Mouse (Mus musculus) heart, embryonic 16.5 days (tissue): ENCODE measurements around the gene S100a10. TPM values are rescaled to one million over a fixed set of nuclear protein-coding genes. Genes with fewer than 3 reads are reported as not detected.

Source experiments
- ATAC-seq: fragments of 200-750 bp; cut with Nextera tagmentation; replicated peaks from 2 replicates; pipeline ENCODE4 v1.8.0; 2017; ENCODE audit warnings: moderate number of reproducible peaks; ENCODE audit not compliant: insufficient read depth, low FRiP score; ENCODE audit errors: extremely low read depth
- H3K27ac ChIP-seq: fragments of 300-500 bp; sonication (generic); 2 replicates; pipeline ENCODE4 v1.5.1; 2014; ENCODE audit warnings: mild to moderate bottlenecking, low read length, control low read depth, moderate library complexity
- H3K27me3 ChIP-seq: fragments of 300-500 bp; sonication (generic); 2 replicates; pipeline ENCODE4 v1.6.1; 2014; ENCODE audit warnings: low read length, mixed read lengths; ENCODE audit not compliant: control insufficient read depth, insufficient read depth
- H3K36me3 ChIP-seq: fragments of 300-500 bp; sonication (generic); 2 replicates; pipeline ENCODE4 v1.6.1; 2014; ENCODE audit not compliant: control insufficient read depth, insufficient read depth
- H3K4me1 ChIP-seq: fragments of 300-500 bp; sonication (generic); 2 replicates; pipeline ENCODE4 v1.6.1; 2014; ENCODE audit warnings: low read length, mixed read lengths; ENCODE audit not compliant: control insufficient read depth, insufficient read depth
- H3K4me2 ChIP-seq: fragments of 300-500 bp; sonication (generic); 2 replicates; pipeline ENCODE4 v1.6.1; 2014; ENCODE audit warnings: low read depth, mild to moderate bottlenecking, control low read depth, low read length
- H3K4me3 ChIP-seq: fragments of 300-500 bp; sonication (generic); 2 replicates; pipeline ENCODE4 v1.5.1; 2014; ENCODE audit warnings: mild to moderate bottlenecking, control low read depth, low read length
- H3K9ac ChIP-seq: fragments of 300-500 bp; sonication (generic); 2 replicates; pipeline ENCODE4 v1.6.1; 2014; ENCODE audit warnings: low read length, control low read depth
- H3K9me3 ChIP-seq: fragments of 300-500 bp; sonication (generic); replicated peaks from 2 replicates; pipeline ENCODE4 v1.6.1; 2016; ENCODE audit warnings: low read length; ENCODE audit not compliant: control insufficient read depth
- WGBS: fragments of 180-500 bp; shearing (Covaris S2); extraction: QIAGEN DNeasy Blood & Tissue Kit; methylation state at CpG from one replicate; pipeline ENCODE4 v1.1.7; 2014; 5-methylcytosine and 5-hydroxymethylcytosine counted together
- polyA plus RNA-seq: library from polyadenylated mRNA; unstranded; fragments of >200 nt; fragmentation: Nextera tagmentation; extraction: Ambion mirVana; gene quantifications from 2 replicates; pipeline ENCODE4 v1.2.1, GENCODE M21; 2015

Gene S100a10
- polyA plus RNA-seq, 1 experiment from 2014 or later, result 222 TPM

GRCm38 (mm10) chr3:93553311-93553710, 1.6 kb upstream of the S100a10 start:
- H3K4me2 ChIP-seq, result no peak overlapping the region
- H3K9ac ChIP-seq, result no peak overlapping the region
- WGBS, result 91% methylated on average over 2 of the region's 2 CpGs
- H3K4me3 ChIP-seq, result no peak overlapping the region
- H3K4me1 ChIP-seq, result peaks cover 10% of the 10 kb centered on the region; the same call in 1 of the 2 replicates
- no peaks in the 10 kb centered on the region for H3K9me3 ChIP-seq
- ATAC-seq, result no peak
- no peaks in the 10 kb centered on the region for H3K27me3 ChIP-seq
- no peaks in the 10 kb centered on the region for H3K36me3 ChIP-seq
- no peak overlapping the region for H3K27ac ChIP-seq

- Histone ChIP-seq H3K27me3 (no peaks in the 10 kb centered on the region), H3K9me3 (no peaks in the 10 kb centered on the region), H3K27ac (no peak overlapping the region; the same call in 1 of the 2 replicates), H3K4me1 (peaks cover 10% of the 10 kb centered on the region; the same call in 1 of the 2 replicates), H3K9ac (no peak overlapping the region), H3K4me3 (no peak overlapping the region), H3K36me3 (no peaks in the 10 kb centered on the region), H3K4me2 (peak overlapping the region; percentile 83; the same call in 1 of the 2 replicates)
- 56% methylated on average over 9 of the region's 9 CpGs for WGBS
- no peak for ATAC-seq
Measured at GRCm38 (mm10) chr3:93553765-93554378, 1.0 kb upstream of the S100a10 start.

- H3K9me3 ChIP-seq, result no peaks in the 10 kb centered on the region
- WGBS, result 19% methylated on average over 13 of the region's 13 CpGs
Measured at GRCm38 (mm10) chr3:93554379-93554980, 400 bp upstream of the S100a10 start.

GRCm38 (mm10) chr3:93555878-93556254, 986 bp downstream of the S100a10 start:
- 9% methylated on average over 2 of the region's 2 CpGs for WGBS
- Histone ChIP-seq H3K27ac (peak overlapping the region; percentile 83), H3K36me3 (peaks cover 1% of the 10 kb centered on the region; the same call in 1 of the 2 replicates), H3K9me3 (no peaks in the 10 kb centered on the region), H3K4me2 (peak overlapping the region; percentile 83), H3K4me3 (peak overlapping the region; percentile 68), H3K9ac (peak overlapping the region; percentile 75), H3K4me1 (peaks cover 10% of the 10 kb centered on the region; the same call in 1 of the 2 replicates), H3K27me3 (no peaks in the 10 kb centered on the region)
- peak; percentile 47 for ATAC-seq

More at GRCm38 (mm10) chr3:93554379-93554980, 400 bp upstream of the S100a10 start:
- H3K4me2 ChIP-seq, result peak overlapping the region; percentile 83
- peak; percentile 13 for ATAC-seq
- no peaks in the 10 kb centered on the region for H3K36me3 ChIP-seq
- H3K9ac ChIP-seq, result peak overlapping the region; percentile 67
- peak overlapping the region; percentile 68 for H3K4me3 ChIP-seq
- no peaks in the 10 kb centered on the region for H3K27me3 ChIP-seq
- peaks cover 10% of the 10 kb centered on the region; the same call in 1 of the 2 replicates for H3K4me1 ChIP-seq
- peak overlapping the region; percentile 74 for H3K27ac ChIP-seq

- Histone ChIP-seq H3K4me1 (peaks cover 10% of the 10 kb centered on the region; the same call in 1 of the 2 replicates), H3K27me3 (no peaks in the 10 kb centered on the region), H3K4me2 (peak overlapping the region; percentile 83), H3K4me3 (peak overlapping the region; percentile 68), H3K9me3 (no peaks in the 10 kb centered on the region), H3K9ac (peak overlapping the region; percentile 75), H3K27ac (peak overlapping the region; percentile 83; the same call in 1 of the 2 replicates), H3K36me3 (peaks cover 4% of the 10 kb centered on the region; the same call in 1 of the 2 replicates)
- no peak for ATAC-seq
- WGBS, result 36% methylated on average over 1 of the region's 1 CpGs
Measured at GRCm38 (mm10) chr3:93556599-93556998, 1.7 kb downstream of the S100a10 start.

GRCm38 (mm10) chr3:93557471-93557870, 2.6 kb downstream of the S100a10 start:
- H3K36me3 ChIP-seq, result peaks cover 13% of the 10 kb centered on the region
- H3K27me3 ChIP-seq, result no peaks in the 10 kb centered on the region
- peak overlapping the region; percentile 83 for H3K4me2 ChIP-seq
- WGBS, result 57% methylated on average over 4 of the region's 4 CpGs
- H3K4me3 ChIP-seq, result peak overlapping the region; percentile 15; the same call in 1 of the 2 replicates
- H3K9me3 ChIP-seq, result no peaks in the 10 kb centered on the region
- H3K9ac ChIP-seq, result 0 out of 2 replicates have a peak overlapping the region, but pooled peaks have one; percentile 23
- H3K4me1 ChIP-seq, result peaks cover 10% of the 10 kb centered on the region; the same call in 1 of the 2 replicates
- H3K27ac ChIP-seq, result no peak overlapping the region
- ATAC-seq, result no peak

GRCm38 (mm10) chr3:93559961-93560360, 5.1 kb downstream of the S100a10 start:
- 82% methylated on average over 6 of the region's 6 CpGs for WGBS
- no peak overlapping the region for H3K4me3 ChIP-seq
- H3K4me2 ChIP-seq, result no peak overlapping the region
- peaks cover 5% of the 10 kb centered on the region; the same call in 1 of the 2 replicates for H3K4me1 ChIP-seq
- H3K36me3 ChIP-seq, result peaks cover 31% of the 10 kb centered on the region
- no peak overlapping the region for H3K27ac ChIP-seq
- H3K9me3 ChIP-seq, result no peaks in the 10 kb centered on the region
- no peak for ATAC-seq
- no peaks in the 10 kb centered on the region for H3K27me3 ChIP-seq
- H3K9ac ChIP-seq, result no peak overlapping the region

- no peak for ATAC-seq
- no peak overlapping the region for H3K4me3 ChIP-seq
- no peaks in the 10 kb centered on the region for H3K9me3 ChIP-seq
- no peak overlapping the region for H3K9ac ChIP-seq
- no peak overlapping the region for H3K27ac ChIP-seq
- 0 out of 2 replicates have a peak, but pooled peaks cover 5% of the 10 kb centered on the region for H3K4me1 ChIP-seq
- WGBS, result 74% methylated on average over 2 of the region's 2 CpGs
- no peaks in the 10 kb centered on the region for H3K27me3 ChIP-seq
- H3K4me2 ChIP-seq, result no peak overlapping the region
- peaks cover 31% of the 10 kb centered on the region for H3K36me3 ChIP-seq
Measured at GRCm38 (mm10) chr3:93562372-93562771, 7.5 kb downstream of the S100a10 start.

- Histone ChIP-seq H3K4me1 (peaks cover 2% of the 10 kb centered on the region; the same call in 1 of the 2 replicates), H3K27me3 (no peaks in the 10 kb centered on the region), H3K27ac (no peak overlapping the region), H3K9me3 (no peaks in the 10 kb centered on the region), H3K36me3 (peaks cover 31% of the 10 kb centered on the region), H3K9ac (no peak overlapping the region), H3K4me3 (no peak overlapping the region), H3K4me2 (no peak overlapping the region)
- no peak for ATAC-seq
- WGBS, result 93% methylated on average over 4 of the region's 4 CpGs
Measured at GRCm38 (mm10) chr3:93563216-93563615, 8.3 kb downstream of the S100a10 start.
